Mouse (Mus musculus): ENCODE results near the gene Pym1. TPM values are rescaled to one million over a fixed set of nuclear protein-coding genes. Genes with fewer than 3 reads are reported as not detected.

Gene Pym1
- total and polyA plus RNA-seq, 3 experiments = 52.8 to 84.9 (median 75.6) TPM

DNA sequence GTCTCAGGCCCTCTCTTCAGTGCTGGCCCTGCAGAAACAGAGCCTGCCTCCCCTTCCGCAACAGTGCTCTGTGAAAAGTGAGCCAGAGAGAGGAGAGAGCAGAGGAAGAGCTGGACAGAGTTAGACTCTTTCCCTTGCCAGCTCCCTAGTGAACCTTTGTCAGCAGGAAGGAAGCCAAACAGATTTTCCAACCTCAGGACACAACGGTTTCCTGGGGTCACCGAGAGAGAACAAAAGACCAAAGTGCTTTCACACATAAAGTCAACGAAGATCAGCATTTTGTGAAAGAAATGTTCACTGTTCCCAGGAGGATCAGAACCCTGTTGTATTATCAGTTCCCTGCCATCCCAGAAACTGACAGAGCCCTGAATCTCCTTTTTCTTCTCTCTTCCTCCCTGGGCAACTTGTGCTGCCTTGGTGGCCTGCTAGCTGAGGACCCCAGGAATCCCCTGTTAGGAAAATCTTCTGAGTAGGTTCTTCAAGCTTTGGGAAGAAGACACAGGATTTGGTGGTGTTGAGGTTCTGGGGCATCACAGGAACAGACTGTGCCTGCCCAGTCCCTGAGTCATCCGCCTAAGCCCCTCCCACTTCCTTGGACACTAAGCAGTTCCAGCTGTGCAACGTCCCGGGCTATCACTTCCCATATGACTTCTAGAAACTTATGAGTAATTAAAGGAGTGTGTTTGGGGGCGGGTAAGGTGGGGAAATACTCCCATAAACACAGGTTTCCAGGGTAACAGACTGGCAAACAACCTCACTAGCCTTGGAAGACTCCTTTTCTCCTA is 31.5 kb downstream of the Pym1 start (continued):
- TF ChIP-seq MAZ (IDR thresholded peaks at IDR 0.05; ENCODE audit: low read depth, low read length) (no peak), POLR2A (IDR thresholded peaks at IDR 0.05; ENCODE audit: low read depth, low read length) (no peak), NELFE (IDR thresholded peaks at IDR 0.05; ENCODE audit: low read depth, low read length) (no peak), RCOR1 (conservative IDR thresholded peaks at IDR 0.05; ENCODE audit: low read depth, low read length) (no peak), KAT2A (IDR thresholded peaks at IDR 0.05; ENCODE audit: insufficient replicate concordance, low read length) (no peak), MAFK (IDR thresholded peaks at IDR 0.05; ENCODE audit: insufficient replicate concordance, low read length) (no peak), CHD2 (IDR thresholded peaks at IDR 0.05; ENCODE audit: low read length) (no peak), E2F4 (IDR thresholded peaks at IDR 0.05; ENCODE audit: insufficient replicate concordance, low read depth, low read length) (no peak), JUN (IDR thresholded peaks at IDR 0.05; ENCODE audit: insufficient read depth, low read depth, low read length) (no peak), USF1 (IDR thresholded peaks at IDR 0.05; ENCODE audit: low read depth, low read length) (no peak)

DNA sequence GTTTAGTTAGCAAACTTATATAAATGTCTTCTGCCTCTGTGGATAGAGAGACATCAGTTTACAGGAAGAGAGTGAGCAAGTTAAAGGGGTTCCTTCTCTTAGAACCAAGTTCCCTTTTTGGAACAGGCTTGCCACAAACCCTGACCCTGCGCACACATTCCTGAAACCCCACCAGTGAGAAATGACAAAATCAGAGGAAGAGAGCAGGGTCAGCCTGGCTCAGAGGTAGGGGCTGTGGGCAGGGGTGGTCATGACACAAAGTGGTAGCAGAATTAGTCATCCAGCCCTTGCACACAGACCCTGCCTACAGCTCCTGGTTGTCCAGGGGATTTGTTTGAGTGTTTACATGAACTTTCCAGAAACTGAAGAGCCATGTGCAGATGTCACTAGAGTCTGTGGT is 32.5 kb downstream of the Pym1 start:
- in situ Hi-C loops (cut with MboI; ENCODE audit: low pct_ligation_motif_present, low pct_unique_long_range_greater_than_20kb, low sequenced_read_pairs) (no loop called here), dilution Hi-C loops (cut with MboI; ENCODE audit: extremely low pct_ligation_motif_present, extremely low pct_unique_long_range_greater_than_20kb, low sequenced_read_pairs) (no loop called here)
- H3K79me2 ChIP-seq (replicated peaks; ENCODE audit: control insufficient read depth, extremely low read depth, insufficient read depth, poor library complexity, severe bottlenecking) = no peaks in the 10 kb centered on the region
- TF ChIP-seq POLR2A (IDR thresholded peaks at IDR 0.05; ENCODE audit: low read depth, low read length) (no peak), HCFC1 (IDR thresholded peaks at IDR 0.05; ENCODE audit: low read depth, low read length) (no peak), MAZ (IDR thresholded peaks at IDR 0.05; ENCODE audit: low read depth, low read length) (no peak), CHD1 (IDR thresholded peaks at IDR 0.05; ENCODE audit: low read depth, low read length) (no peak), IRF4 (IDR thresholded peaks at IDR 0.05; ENCODE audit: low read depth, low read length) (peak; percentile 74), JUND (conservative IDR thresholded peaks at IDR 0.05; ENCODE audit: low read depth, low read length) (peak; percentile 14; the same call in 1 of the 2 replicates), MYC (IDR thresholded peaks at IDR 0.05; ENCODE audit: low read depth, low read length) (no peak), TCF12 (IDR thresholded peaks at IDR 0.05; ENCODE audit: low read depth, low read length) (no peak)
- no peak overlapping the region for H3K4me3 ChIP-seq (replicated peaks in 1 of 3; ENCODE audit: low read depth in 2 of 3, low read length in 2 of 3, poor library complexity in 1 of 3)
- H3K9ac ChIP-seq (ENCODE audit: insufficient read depth, low read depth) = no peak overlapping the region
- H3K4me2 ChIP-seq (ENCODE audit: insufficient read depth, low read depth, poor library complexity, severe bottlenecking) = no peak overlapping the region
- peaks cover 4 to 19% of the 10 kb centered on the region in 2 experiments for H3K4me1 ChIP-seq (ENCODE audit: control insufficient read depth in 1 of 2, insufficient read depth in 2 of 2)
- no peaks in the 10 kb centered on the region for H3K27me3 ChIP-seq (replicated peaks)
- no peaks in the 10 kb centered on the region for H3K36me3 ChIP-seq (replicated peaks in 1 of 2; ENCODE audit: control insufficient read depth in 1 of 2, insufficient read depth in 1 of 2, low read length in 1 of 2)
- no peak for DNase-seq (ENCODE audit: extremely low read depth)
- no peak overlapping the region for H3K27ac ChIP-seq (ENCODE audit: insufficient read depth, low read depth)
- H3K9me3 ChIP-seq (replicated peaks; ENCODE audit: low read length) = peaks cover 9% of the 10 kb centered on the region
